Mouse (Mus musculus): Measurements from ENCODE around the gene Itga5. TPM values are rescaled to one million over a fixed set of nuclear protein-coding genes. Genes with fewer than 3 reads are reported as not detected.

Gene Itga5
- total and polyA plus RNA-seq, 3 experiments = 0.17 to 1.8 (median 0.28) TPM

GRCm38 (mm10) chr15:103345789-103346188 lies 20.8 kb downstream of the Itga5 start:
- Histone ChIP-seq H3K36me3 (replicated peaks in 1 of 2; ENCODE audit: control insufficient read depth in 1 of 2, insufficient read depth in 1 of 2, low read length in 1 of 2) (peaks cover 0 to 13% of the 10 kb centered on the region in 2 experiments), H3K4me2 (ENCODE audit: insufficient read depth, low read depth, poor library complexity, severe bottlenecking) (no peak overlapping the region), H3K27ac (ENCODE audit: insufficient read depth, low read depth) (no peak overlapping the region), H3K4me3 (replicated peaks in 1 of 3; ENCODE audit: low read depth in 2 of 3, low read length in 2 of 3, poor library complexity in 1 of 3) (no peak overlapping the region), H3K79me2 (replicated peaks; ENCODE audit: control insufficient read depth, extremely low read depth, insufficient read depth, poor library complexity, severe bottlenecking) (no peaks in the 10 kb centered on the region), H3K4me1 (ENCODE audit: control insufficient read depth in 1 of 2, insufficient read depth in 2 of 2) (peaks cover 0 to 24% of the 10 kb centered on the region in 2 experiments; a peak in 2 of 4 replicates), H3K9ac (ENCODE audit: insufficient read depth, low read depth) (no peak overlapping the region), H3K27me3 (replicated peaks) (peaks cover 6% of the 10 kb centered on the region), H3K9me3 (replicated peaks; ENCODE audit: low read length) (no peaks in the 10 kb centered on the region)
- dilution Hi-C loops (cut with MboI; ENCODE audit: extremely low pct_ligation_motif_present, extremely low pct_unique_long_range_greater_than_20kb, low sequenced_read_pairs) = no loop called here
- in situ Hi-C loops (cut with MboI; ENCODE audit: low pct_ligation_motif_present, low pct_unique_long_range_greater_than_20kb, low sequenced_read_pairs) = no loop called here
- TF ChIP-seq GABPA (IDR thresholded peaks at IDR 0.05; ENCODE audit: insufficient replicate concordance, low read depth, low read length) (no peak), UBTF (IDR thresholded peaks at IDR 0.05; ENCODE audit: low read depth, low read length) (no peak), EP300 (IDR thresholded peaks at IDR 0.05; ENCODE audit: low read length) (no peak), NELFE (IDR thresholded peaks at IDR 0.05; ENCODE audit: low read depth, low read length) (no peak), USF2 (conservative IDR thresholded peaks at IDR 0.05; ENCODE audit: low read depth, low read length) (no peak), SMC3 (IDR thresholded peaks at IDR 0.05; ENCODE audit: low read depth, low read length) (no peak), CTCF (conservative IDR thresholded peaks at IDR 0.05 in 1 of 2, IDR thresholded peaks at IDR 0.05 in 1 of 2; ENCODE audit: low read depth in 2 of 2, low read length in 2 of 2) (no peak), POLR2AphosphoS2 (IDR thresholded peaks at IDR 0.05; ENCODE audit: low read depth, low read length) (no peak), ETS1 (conservative IDR thresholded peaks at IDR 0.05; ENCODE audit: low read depth, low read length) (no peak), RAD21 (IDR thresholded peaks at IDR 0.05; ENCODE audit: low read depth, low read length) (no peak), MYC (IDR thresholded peaks at IDR 0.05; ENCODE audit: low read depth, low read length) (no peak), MAX (IDR thresholded peaks at IDR 0.05; ENCODE audit: low read length) (no peak), SIN3A (IDR thresholded peaks at IDR 0.05; ENCODE audit: low read length) (no peak), MAFK (IDR thresholded peaks at IDR 0.05; ENCODE audit: insufficient replicate concordance, low read length) (no peak), ZNF384 (IDR thresholded peaks at IDR 0.05; ENCODE audit: low read depth, low read length) (no peak), PAX5 (IDR thresholded peaks at IDR 0.05; ENCODE audit: low read length) (no peak), ZKSCAN1 (IDR thresholded peaks at IDR 0.05; ENCODE audit: borderline replicate concordance, low read depth, low read length) (no peak), JUND (conservative IDR thresholded peaks at IDR 0.05; ENCODE audit: low read depth, low read length) (no peak), TBP (conservative IDR thresholded peaks at IDR 0.05; ENCODE audit: low read depth, low read length) (no peak), JUN (IDR thresholded peaks at IDR 0.05; ENCODE audit: insufficient read depth, low read depth, low read length) (no peak)
- no peak for DNase-seq (ENCODE audit: extremely low read depth)

- H3K27ac ChIP-seq (ENCODE audit: insufficient read depth, low read depth) = no peak overlapping the region
- no peaks in the 10 kb centered on the region for H3K79me2 ChIP-seq (replicated peaks; ENCODE audit: control insufficient read depth, extremely low read depth, insufficient read depth, poor library complexity, severe bottlenecking)
- in situ Hi-C loops (cut with MboI; ENCODE audit: low pct_ligation_motif_present, low pct_unique_long_range_greater_than_20kb, low sequenced_read_pairs) = no loop called here
- dilution Hi-C loops (cut with MboI; ENCODE audit: extremely low pct_ligation_motif_present, extremely low pct_unique_long_range_greater_than_20kb, low sequenced_read_pairs) = no loop called here
- no peak overlapping the region for H3K4me3 ChIP-seq (replicated peaks in 1 of 3; ENCODE audit: low read depth in 2 of 3, low read length in 2 of 3, poor library complexity in 1 of 3)
- no peak overlapping the region for H3K9ac ChIP-seq (ENCODE audit: insufficient read depth, low read depth)
- peaks cover 5 to 28% of the 10 kb centered on the region in 2 experiments; a peak in 3 of 4 replicates for H3K4me1 ChIP-seq (ENCODE audit: control insufficient read depth in 1 of 2, insufficient read depth in 2 of 2)
- H3K9me3 ChIP-seq (replicated peaks; ENCODE audit: low read length) = no peaks in the 10 kb centered on the region
- TF ChIP-seq CTCF (conservative IDR thresholded peaks at IDR 0.05 in 1 of 2, IDR thresholded peaks at IDR 0.05 in 1 of 2; ENCODE audit: low read depth in 2 of 2, low read length in 2 of 2) = peak; percentile 23 to 55; a peak in 2 of 4 replicates
- no peak for TF ChIP-seq POLR2AphosphoS2 (IDR thresholded peaks at IDR 0.05; ENCODE audit: low read depth, low read length)
- no peak overlapping the region for H3K4me2 ChIP-seq (ENCODE audit: insufficient read depth, low read depth, poor library complexity, severe bottlenecking)
- H3K36me3 ChIP-seq (replicated peaks in 1 of 2; ENCODE audit: control insufficient read depth in 1 of 2, insufficient read depth in 1 of 2, low read length in 1 of 2) = peaks cover 0 to 5% of the 10 kb centered on the region in 2 experiments
- DNase-seq (ENCODE audit: extremely low read depth) = no peak
- peaks cover 8% of the 10 kb centered on the region for H3K27me3 ChIP-seq (replicated peaks)
Observed at GRCm38 (mm10) chr15:103343556-103343955, 23.0 kb downstream of the Itga5 start.
